Mouse (Mus musculus) gastrocnemius, postnatal 25 days (tissue): ENCODE data around the gene Clca3a1. TPM values are rescaled to one million over a fixed set of nuclear protein-coding genes. Genes with fewer than 3 reads are reported as not detected.

ENCODE experiments used
- DNase-seq: peaks from one replicate; pipeline ENCODE4 v3.0.0; 2022
- total RNA-seq, 2 experiments: library from RNA; stranded (reverse); gene quantifications; 1 replicate in 1 of 2; 2 replicates in 1 of 2; pipeline ENCODE4 v1.2.3; 2021

Clca3a1 gene
- total RNA-seq, 2 experiments from 2014 or later, result 0.40 TPM; not detected in 1

DNA sequence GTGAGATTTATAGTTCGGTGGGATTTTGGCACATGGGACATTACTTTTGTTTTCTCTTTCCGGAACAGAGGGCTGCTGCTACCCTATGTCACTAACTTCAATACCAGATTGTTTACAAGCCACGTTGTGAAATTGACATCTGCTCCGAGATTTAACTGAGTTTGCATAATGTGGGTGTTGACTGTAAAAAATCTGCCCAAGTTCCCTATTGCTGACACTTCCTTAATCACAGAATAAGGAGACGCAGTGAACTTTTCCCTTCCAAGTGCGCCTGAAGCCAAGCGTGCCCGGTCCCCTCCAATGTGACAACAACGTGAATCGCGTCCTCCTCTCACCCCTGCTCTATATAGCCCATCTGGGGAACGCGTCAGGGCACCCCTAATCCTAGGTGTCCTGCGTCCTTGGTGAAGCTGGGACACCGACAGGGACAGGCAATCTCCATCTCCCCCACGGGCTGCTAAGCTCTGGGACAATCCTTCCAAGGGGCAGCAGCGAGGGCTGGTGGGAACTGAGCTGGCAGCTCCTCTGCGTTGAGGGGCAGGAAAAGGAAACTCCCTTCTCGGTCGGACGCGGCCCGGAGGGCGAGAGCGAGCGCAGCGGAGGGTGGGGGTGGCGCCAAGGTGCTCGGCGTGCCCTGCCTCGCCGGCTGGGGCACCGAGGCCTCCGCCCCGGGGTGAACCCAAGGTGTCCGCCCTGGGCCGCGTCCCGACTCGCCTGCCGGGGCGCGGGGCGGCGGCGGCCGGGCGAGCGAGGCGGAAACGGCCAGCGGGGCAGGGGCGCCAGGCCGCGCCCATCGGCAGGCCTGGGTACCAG lies 41.5 kb downstream of the Clca3a1 start:
- peak; percentile 70 for DNase-seq

DNA sequence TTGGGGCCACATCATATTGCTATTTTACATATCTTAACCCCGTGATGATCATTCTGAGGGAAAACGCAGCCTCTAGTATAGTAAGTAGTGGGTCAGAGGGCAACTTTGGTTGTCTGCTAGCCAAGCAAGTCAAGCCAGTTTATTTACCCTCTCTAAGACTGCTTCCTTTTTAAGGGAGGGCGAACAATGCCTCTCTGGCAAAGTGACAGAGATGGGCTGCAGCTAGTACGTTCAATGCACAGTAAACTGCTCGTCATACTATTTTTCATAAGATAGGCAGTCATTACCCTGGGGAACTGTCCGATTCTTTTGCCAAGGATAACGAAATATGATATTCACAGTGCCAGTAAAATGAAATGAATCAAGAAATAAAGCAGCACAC lies 42.1 kb downstream of the Clca3a1 start:
- DNase-seq, result no peak

DNA sequence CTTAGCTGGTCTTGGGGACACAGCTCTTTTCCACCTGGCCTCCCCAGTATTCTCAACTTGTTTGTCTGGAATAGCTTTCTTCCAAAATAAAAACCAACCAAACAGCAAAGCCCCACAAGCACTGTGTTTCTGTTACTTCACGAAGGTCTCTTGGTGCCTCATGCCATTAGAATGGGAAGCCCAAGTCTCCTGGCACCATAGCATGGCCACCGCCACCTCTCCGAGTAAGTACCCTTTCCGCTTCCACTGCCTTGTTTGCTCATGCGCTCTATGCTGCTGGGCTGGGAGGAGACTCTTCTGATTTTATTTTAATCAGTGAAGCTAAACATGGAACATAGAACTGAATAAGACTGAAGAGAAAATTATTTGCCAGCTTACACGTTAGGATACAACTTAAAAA lies 42.9 kb downstream of the Clca3a1 start:
- no peak for DNase-seq

DNA sequence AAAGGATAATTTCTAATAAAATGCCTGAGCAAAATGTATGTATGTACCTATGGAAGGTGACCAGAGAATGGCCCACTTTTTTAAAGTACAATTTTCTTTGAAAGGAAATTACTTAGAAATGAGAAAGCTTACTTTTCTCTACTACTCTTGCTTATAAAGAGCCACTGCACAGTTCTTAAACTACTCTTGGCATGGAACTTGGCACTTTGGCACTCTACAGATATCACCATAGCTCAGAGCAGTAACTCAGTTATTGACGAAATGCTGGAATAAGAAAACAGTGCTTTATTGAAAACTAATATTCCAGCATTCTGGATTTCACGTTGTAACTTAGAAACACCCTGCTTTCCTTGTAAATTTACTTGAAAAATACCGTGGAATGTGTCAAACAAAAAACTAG lies 43.7 kb downstream of the Clca3a1 start:
- DNase-seq, result no peak

DNA sequence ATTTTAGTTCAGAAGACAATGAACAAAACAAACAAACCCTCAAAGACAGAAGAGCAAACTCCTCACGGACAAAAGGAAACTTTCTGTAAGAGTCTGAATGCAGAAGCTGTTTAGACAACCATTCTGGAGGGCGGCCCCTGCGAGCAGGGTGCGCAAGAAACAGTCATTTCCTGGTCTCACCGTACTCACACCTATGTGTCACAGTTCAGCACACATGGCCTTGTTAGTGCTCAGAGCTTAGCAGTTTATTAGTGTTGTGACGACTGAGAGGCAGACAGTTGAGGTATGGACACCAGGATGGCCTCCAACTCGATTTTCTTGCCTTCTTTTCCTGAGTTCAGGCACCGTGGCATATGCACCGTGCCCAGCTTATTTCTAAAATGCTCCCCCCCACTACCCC lies 44.9 kb downstream of the Clca3a1 start:
- DNase-seq, result no peak

DNA sequence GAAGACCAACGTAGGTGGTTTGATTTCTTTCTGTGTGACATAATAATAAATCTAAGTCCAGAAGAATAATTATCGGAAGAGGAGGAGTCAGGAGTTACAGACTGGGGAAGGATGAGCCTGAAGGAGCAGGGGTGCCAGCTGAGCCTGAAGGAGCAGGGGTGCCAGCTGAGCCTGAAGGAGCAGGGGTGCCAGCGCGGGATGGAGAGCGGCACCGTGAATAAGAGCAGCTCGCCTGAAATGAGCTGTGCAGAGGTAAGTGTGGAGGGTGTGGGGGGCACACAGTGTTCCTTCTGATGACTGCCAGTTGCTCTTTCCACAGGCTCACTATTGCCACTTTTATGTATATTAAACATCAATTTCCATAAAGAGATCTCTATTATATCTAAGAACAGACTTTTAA lies 45.7 kb downstream of the Clca3a1 start:
- no peak for DNase-seq

DNA sequence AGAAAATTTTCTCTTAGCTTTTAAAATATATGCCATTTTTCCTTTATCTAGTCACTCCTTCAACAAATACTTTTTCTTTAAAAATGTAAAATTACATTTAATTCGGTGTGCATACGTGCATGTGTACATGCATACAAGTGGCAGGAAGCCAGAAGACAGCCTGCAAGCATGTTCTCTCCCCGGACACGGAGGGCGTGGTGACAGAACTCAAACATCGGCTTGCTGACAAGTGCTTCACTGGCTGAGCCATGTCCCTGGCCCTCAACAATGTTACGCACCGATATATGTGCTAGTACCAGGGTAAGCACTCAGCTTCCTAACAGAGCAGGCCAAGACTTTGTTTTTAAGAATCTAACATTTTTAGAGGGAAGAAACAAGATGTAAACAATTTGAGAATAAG lies 46.2 kb downstream of the Clca3a1 start:
- DNase-seq, result no peak

DNA sequence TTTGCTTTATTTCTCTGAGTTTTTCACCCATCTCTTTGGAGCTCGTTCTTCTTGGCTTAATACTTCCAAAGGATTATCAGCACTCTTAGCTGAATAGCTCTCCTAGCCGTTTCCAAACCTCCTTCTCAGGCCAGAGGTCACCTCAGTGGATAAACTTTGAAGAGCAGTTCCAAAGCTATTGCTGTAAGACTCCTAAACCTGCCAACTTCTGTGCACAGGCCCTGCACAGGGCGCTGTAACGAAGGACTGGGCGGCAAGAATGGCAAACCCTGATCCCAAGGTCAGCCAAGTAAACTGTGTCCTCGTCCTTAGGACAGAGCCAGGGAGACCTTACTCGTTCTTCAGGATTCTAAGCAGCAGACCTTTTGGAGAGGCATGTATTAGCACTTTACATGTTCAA lies 46.7 kb downstream of the Clca3a1 start:
- peak; percentile 49 for DNase-seq

DNA sequence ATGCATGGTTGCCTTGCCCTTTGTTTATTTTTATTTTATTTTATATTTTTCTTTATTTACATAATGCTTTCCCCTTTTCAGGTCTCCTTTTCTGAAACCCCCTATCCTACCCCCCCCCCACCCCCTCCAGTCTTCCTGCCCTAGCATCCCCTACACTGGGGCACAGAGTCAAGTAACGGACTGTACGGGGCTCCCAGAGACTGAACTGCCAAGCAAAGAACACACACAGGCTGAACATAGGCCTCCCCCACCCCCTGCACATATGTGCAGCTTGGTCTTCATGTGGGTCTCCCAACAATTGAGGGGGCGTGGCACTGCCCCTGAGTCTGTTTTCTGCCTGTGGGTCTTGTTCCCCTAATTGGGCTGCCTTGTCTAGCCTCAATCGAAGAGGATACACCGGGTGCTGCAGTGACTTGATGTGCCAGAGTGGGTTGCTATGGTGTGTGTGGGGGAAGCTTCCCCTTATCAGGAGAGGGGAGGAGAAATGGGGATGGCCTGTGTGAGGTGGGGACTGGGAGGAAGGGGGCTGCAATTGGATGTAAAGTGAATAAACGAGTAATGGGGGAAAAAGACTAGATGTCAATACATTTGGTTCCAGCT lies 49.1 kb downstream of the Clca3a1 start:
- no peak for DNase-seq

DNA sequence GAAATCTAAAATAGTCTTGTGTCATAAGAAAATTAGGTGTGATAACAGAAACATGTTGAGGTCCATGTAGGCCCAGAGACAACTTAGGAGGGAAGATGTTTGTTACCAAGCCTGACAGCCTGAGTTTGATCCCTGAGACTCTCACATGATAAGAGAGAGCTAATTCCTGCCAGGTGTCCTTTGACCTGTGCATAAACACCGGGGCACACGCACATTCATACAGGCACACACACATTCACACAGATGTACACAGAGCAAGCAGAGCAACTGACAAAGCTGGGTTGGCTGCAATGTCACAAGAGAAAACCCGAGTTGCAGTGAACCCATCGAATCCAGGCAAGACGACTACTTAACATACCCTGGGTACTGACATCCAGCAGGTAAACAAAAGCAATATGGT lies 52.2 kb downstream of the Clca3a1 start:
- DNase-seq, result no peak

DNA sequence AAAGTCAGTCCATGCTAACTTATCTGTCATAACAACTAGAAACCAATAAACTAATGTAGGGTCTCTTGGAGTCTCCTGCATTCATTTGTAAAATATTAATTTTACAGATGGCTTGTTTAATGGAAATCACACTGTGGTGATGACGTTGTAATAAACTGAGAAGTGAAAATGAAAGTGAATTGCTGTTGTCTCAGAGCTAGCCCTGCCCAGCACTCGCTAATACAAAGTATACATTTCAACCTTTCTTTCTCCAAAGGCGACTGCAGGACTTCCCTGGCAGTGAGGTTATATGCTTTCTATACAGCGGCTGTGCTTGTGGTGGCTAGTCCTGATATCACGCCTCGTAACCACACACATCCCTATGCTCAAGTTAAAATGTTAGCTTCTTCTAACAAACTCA lies 56.8 kb downstream of the Clca3a1 start:
- DNase-seq, result no peak

DNA sequence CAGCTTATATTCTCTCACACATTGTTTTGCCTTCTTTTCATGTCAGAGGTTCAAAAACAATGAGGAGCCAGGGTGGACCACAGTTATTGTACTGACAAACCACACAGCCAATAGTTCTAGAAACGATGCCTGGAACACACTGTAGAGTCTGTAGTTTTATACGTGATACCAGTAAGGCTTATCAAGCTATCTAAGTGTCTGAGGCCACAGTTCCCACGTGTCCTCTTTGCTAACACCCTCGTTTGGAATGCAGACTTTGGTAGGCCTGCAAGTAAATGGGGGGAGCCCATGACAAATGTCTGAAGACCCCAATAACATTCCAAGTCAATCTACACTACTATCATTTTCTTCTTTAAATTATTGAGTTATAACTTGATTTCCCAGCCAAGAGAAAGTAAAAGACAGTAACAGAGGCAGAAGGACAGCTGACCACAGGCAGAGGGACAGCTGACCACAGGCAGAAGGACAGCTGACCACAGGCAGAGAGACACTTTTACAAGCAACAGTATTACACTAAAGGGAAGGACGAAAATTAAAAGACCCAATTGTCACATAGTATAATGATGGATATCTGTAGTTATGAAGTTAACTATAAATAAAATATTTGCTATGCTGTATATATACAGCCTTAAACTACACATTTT lies 61.9 kb downstream of the Clca3a1 start:
- no peak for DNase-seq

DNA sequence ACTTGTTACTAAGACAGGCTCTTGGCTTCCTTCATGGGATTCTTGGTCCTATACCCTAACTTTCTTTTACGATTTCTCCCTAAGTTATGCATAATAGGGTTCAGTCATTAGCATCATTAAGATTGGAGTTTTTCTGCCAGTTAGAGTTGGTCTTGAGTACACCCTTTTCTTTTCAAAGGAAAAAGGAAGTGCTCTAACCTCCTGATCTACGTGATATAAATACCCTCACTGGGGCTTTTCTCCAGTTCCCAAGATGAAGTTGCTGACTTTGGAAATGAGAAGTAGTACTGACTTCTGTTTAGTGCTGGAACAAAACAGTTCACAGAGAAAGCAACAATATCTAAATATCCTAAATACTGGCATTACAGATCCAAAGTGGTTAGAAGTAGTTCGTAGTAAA lies 62.8 kb downstream of the Clca3a1 start:
- DNase-seq, result no peak

DNA sequence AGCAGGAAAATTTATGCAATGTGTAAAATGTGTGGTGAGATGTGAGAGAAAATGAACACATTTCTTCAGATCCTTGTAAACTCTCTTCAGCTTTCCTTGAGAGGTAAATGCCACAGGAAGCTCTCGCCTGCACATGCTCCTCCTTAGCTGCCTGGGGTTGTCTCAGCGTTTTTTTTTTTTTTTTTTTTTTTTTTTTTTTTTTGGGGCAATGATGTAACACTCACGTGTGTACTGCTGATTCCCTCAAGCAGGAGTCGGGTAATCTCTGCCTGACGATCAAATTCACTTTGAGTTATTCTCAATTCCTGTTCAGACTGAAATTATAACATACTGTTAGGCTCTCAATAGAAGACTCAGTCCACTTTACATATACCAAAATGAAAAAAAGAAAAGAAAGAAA lies 63.6 kb downstream of the Clca3a1 start:
- DNase-seq, result no peak

DNA sequence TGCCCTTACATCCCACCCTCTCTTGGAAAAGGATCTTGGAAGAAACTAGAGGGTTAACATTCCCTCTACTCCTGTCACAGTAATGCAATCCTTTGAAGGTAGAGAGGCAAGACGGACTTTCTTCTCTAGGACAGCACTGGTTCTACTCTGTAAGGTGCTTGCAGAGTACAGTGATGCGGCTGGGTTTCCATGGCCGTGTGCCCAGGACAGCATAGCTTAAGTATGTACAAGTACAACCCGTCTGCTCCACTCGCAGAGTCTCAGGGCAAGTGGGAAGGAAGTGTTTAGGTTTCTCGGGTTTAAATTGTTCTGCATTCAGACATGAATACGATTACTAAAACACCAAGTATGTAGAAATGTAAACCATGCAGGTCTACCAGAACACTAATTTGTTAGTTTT lies 65.8 kb downstream of the Clca3a1 start:
- no peak for DNase-seq

DNA sequence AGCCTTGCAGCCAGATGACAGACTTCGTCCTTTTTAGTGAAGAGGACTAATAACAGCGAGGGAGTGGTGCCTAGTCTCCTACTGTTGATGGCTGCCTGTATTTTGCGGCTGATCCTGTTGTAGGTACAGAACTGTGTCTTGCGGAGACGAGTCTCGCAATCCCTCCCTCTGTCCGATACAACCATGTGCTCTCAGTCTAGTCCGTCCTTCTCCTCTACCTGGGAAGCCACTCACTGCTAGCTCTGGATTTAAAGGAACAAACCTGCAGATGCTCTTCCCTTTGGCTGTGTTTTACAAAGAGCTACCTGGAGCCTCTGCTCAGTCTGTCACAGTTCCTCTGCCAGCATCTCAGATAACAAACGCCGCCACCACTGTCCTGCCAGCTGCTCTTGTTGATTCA lies 66.7 kb downstream of the Clca3a1 start:
- no peak for DNase-seq

DNA sequence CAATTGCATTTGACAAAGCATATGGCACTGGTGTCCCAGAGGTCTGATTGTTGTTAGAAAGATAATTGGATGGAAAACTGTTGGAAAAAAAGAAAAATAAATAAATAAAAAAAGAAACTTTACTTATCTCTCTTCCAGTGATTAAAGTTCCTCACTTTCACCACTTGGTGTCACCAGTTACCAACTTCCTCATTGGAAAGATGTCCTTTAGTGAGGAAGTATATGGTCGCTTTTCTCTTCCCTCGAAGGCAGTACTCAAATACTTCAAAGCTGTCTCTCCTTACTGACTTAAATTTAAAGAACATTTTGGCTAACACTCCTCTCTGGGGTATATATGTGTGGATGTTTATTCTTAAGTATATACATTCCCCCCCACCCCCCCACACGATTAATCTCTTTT lies 68.7 kb downstream of the Clca3a1 start:
- no peak for DNase-seq

DNA sequence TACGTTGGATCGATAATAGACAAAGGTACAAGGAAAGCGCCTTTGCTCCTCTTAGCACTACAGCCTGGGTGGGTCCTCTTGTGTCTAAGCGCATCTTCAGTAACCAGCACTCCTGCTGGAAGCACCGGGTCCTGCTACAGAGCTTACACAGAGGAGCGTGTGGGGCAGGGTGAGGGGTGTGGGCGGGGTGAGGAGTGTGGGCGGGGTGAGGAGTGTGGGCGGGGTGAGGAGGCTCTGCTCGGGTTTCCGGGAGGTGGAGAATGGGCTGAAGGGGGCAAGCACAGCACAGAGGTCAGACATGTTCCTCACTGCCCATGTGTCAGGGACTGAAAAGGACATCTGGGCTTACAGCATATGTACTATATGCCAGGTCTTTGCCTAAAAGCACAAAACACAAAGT lies 71.5 kb downstream of the Clca3a1 start:
- no peak for DNase-seq

DNA sequence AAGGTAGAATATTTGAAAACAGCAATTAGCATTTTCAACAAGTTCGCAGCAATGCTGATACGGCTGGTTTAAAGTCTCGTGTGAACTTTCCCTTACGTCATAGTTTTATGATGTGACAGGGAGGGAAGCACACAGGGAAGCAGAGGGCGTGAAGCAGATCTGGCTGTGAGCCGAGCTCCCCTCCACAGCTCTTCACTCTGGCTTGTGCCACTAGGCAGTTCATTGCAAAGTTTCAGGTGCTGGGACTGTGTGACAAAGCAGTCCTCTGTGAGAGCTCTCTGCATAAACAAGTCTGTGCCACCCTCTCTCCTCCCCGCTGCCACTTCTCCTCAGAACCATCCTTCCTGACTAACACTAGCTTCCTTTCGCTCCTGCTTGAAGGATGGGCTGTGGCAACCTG lies 72.5 kb downstream of the Clca3a1 start:
- DNase-seq, result no peak

DNA sequence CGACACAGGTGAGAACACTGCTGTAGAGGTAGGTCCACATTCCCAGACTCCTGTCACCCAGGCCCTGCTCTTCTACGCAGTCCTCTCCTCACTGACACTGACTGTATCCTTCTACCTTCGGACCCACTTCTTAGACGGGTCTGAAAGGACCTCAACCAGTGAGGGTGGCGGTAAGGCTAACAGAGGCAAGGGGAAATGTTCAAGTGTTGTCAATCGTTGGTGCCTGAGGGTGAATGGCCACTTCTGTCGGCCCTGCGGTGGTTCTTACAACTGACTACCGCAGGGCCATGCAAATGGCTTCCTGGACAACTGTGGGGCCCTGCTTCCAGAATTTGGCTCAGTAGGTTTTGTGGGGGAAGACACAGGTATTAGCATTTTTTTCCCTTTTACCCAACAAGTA lies 73.2 kb downstream of the Clca3a1 start:
- DNase-seq, result no peak

DNA sequence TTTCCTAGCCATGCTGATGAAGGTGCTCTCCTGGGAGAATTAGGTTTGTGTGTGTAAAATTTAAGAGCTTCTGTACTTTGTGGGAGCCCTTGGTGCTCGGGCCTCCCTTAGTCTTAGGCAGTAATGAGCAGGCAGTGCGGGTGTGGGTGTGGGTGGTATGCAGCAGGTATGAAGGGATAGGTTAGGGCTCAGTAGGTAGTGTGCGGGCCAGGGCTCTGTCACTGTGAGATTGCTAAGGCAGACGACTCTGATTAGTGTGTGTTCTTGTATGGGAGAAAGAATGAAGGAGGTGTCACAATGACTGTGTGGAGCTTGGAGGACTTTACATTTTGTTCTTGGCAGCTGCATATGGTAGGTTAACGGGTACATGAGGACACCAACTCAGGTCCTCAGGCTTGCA lies 74.6 kb downstream of the Clca3a1 start:
- no peak for DNase-seq

DNA sequence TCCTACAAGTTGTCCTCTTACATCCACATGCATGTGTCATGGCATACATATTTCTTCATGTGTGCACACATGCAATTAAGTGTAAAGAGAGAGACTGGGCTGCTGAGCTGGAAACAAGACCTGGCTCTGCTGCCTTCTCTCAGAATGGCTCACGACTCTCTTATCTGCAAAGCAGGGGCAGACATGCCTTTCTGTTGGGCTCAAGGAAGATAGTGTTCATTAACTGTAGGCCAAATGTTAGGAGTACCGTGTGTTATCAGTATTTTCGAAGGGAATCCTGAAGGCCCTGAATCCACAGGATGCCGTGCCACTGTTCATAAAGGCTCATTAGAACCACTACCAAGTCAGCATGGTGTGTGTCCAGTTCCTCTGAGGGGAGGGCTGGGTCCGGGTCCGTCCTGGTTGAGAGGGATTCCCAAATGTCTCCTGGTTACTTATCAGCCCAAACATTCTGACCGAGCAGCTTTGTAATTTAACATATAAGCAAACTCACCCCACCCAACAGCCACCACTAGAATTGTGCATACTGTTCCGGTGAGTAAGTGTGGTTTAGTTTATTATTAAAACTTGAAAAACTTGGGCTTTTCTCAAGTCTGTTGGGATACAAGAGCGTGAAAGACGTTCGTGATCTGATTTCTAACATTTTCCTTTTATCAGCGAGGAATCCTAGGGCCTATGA lies 77.5 kb downstream of the Clca3a1 start:
- no peak for DNase-seq

DNA sequence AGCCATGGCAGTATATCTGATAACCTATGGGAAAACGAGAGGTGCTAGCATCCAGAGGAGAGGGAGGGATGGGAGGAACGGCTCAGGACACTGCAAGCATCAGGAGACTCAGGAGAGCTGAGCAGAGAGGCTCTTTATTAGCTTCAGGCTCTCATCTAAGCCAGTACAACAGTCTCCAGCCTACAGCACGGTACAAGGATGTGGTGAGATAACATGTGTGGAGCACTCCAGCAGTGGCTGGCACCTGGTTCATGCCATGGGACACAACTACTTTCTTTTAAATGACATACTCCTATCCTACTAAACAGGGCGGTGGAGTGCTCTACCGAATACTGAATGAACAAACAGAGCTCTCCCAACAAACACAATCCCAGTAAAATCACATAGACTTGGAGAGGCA lies 79.2 kb downstream of the Clca3a1 start:
- DNase-seq, result no peak
